ENCODE assay signal across 8 mouse cellular contexts in genomic region chr14:52013771-52014219, GRCm38 (mm10). TPM values are rescaled to one million over a fixed set of nuclear protein-coding genes. Genes with fewer than 3 reads are reported as not detected.
DNase-seq lines count a peak whose midpoint lies in the region; ATAC-seq and TF ChIP-seq lines count a peak whose summit lies in the region.

No protein-coding gene starts in this region.

- peak overlapping the region; percentile 96 for H3K9ac ChIP-seq in forebrain, embryonic 11.5 days (ENCODE audit: low read length)
- peak overlapping the region; percentile 76 for H3K9ac ChIP-seq in intestine, embryonic 14.5 days (ENCODE audit: low read length)

- peak overlapping the region; percentile 76 for H3K4me2 ChIP-seq in forebrain, embryonic 11.5 days (ENCODE audit: low read depth, low read length, severe bottlenecking)
- peak overlapping the region; percentile 88 for H3K4me2 ChIP-seq in intestine, embryonic 14.5 days (ENCODE audit: low read length)

- TF ChIP-seq CTCF in kidney, adult 2 months (conservative IDR thresholded peaks at IDR 0.05; ENCODE audit: insufficient read depth, insufficient read length, low read depth, low read length), result no peak

- WGBS in kidney, adult 2 months, result 2% methylated on average over 23 of the region's 24 CpGs
- WGBS in forebrain, embryonic 11.5 days, result 2% methylated on average over 24 of the region's 24 CpGs
- WGBS in intestine, embryonic 14.5 days, result under 1% methylated on average over 16 of the region's 24 CpGs
- WGBS in midbrain, embryonic 10.5 days, result 2% methylated on average over 24 of the region's 24 CpGs

- no peak for TF ChIP-seq POLR2A in kidney, adult 2 months (IDR thresholded peaks at IDR 0.05; ENCODE audit: low read depth, low read length)

- no peak for DNase-seq in kidney, adult 2 months
- no peak for DNase-seq in kidney, adult 18-20 months
- peak; percentile 55 to 73 for DNase-seq in adrenal gland, postnatal 36 days
- peak; percentile 85 for DNase-seq in forebrain, embryonic 11.5 days (ENCODE audit: low spot score)
- DNase-seq in intestine, embryonic 14.5 days (ENCODE audit: low spot score), result no peak
- DNase-seq in midbrain, embryonic 10.5 days (ENCODE audit: low spot score), result peak; percentile 77
- peak; percentile 83 for DNase-seq in thymus, postnatal 0 days (ENCODE audit: low spot score)
- DNase-seq in layer of hippocampus, adult 18-20 months (ENCODE audit: low spot score in 2 of 2), result no peak

- peaks cover 34% of the 10 kb centered on the region for H3K4me1 ChIP-seq in kidney, adult 2 months (ENCODE audit: control insufficient read depth, insufficient read depth, low read length)
- H3K4me1 ChIP-seq in forebrain, embryonic 11.5 days (replicated peaks; ENCODE audit: control insufficient read depth, insufficient read depth, low read length), result peaks cover 49% of the 10 kb centered on the region
- peaks cover 48% of the 10 kb centered on the region for H3K4me1 ChIP-seq in intestine, embryonic 14.5 days (replicated peaks; ENCODE audit: control insufficient read depth, insufficient read depth, low read length)
- peaks cover 88% of the 10 kb centered on the region for H3K4me1 ChIP-seq in midbrain, embryonic 10.5 days

- H3K4me3 ChIP-seq in kidney, adult 2 months (ENCODE audit: insufficient read depth, low read depth, low read length), result peak overlapping the region; percentile 59
- H3K4me3 ChIP-seq in forebrain, embryonic 11.5 days (ENCODE audit: low read depth, low read length), result peak overlapping the region; percentile 82
- peak overlapping the region; percentile 55 for H3K4me3 ChIP-seq in intestine, embryonic 14.5 days (ENCODE audit: low read depth, low read length)
- peak overlapping the region; percentile 85 for H3K4me3 ChIP-seq in midbrain, embryonic 10.5 days

- no peaks in the 10 kb centered on the region for H3K27me3 ChIP-seq in kidney, adult 2 months (replicated peaks; ENCODE audit: control insufficient read depth, insufficient read depth, low read length)
- no peaks in the 10 kb centered on the region for H3K27me3 ChIP-seq in forebrain, embryonic 11.5 days (ENCODE audit: control insufficient read depth, insufficient read depth, low read length)
- no peaks in the 10 kb centered on the region for H3K27me3 ChIP-seq in intestine, embryonic 14.5 days (replicated peaks; ENCODE audit: control insufficient read depth, insufficient read depth, low read length)
- H3K27me3 ChIP-seq in midbrain, embryonic 10.5 days (ENCODE audit: low read depth, poor library complexity, severe bottlenecking), result no peaks in the 10 kb centered on the region

- H3K27ac ChIP-seq in kidney, adult 2 months (ENCODE audit: insufficient read depth, low read depth, low read length), result peak overlapping the region; percentile 84
- H3K27ac ChIP-seq in forebrain, embryonic 11.5 days (ENCODE audit: low read depth, low read length), result peak overlapping the region; percentile 100
- peak overlapping the region; percentile 90 for H3K27ac ChIP-seq in intestine, embryonic 14.5 days (ENCODE audit: low read depth)
- H3K27ac ChIP-seq in midbrain, embryonic 10.5 days (replicated peaks), result peak overlapping the region; percentile 100

- H3K36me3 ChIP-seq in kidney, adult 2 months (ENCODE audit: control insufficient read depth, insufficient read depth, low read length), result no peaks in the 10 kb centered on the region
- no peaks in the 10 kb centered on the region for H3K36me3 ChIP-seq in forebrain, embryonic 11.5 days (ENCODE audit: control insufficient read depth, insufficient read depth, low read length)
- peaks cover 7% of the 10 kb centered on the region; the same call in 1 of the 2 replicates for H3K36me3 ChIP-seq in intestine, embryonic 14.5 days (ENCODE audit: control insufficient read depth, insufficient read depth, low read length)
- peaks cover 13% of the 10 kb centered on the region for H3K36me3 ChIP-seq in midbrain, embryonic 10.5 days

- ATAC-seq in forebrain, embryonic 11.5 days (replicated peaks; ENCODE audit: low FRiP score), result peak; percentile 12
- peak; percentile 33 for ATAC-seq in intestine, embryonic 14.5 days (replicated peaks; ENCODE audit: low FRiP score, low TSS enrichment, low read depth)

- no peaks in the 10 kb centered on the region for H3K9me3 ChIP-seq in forebrain, embryonic 11.5 days (ENCODE audit: control insufficient read depth, low read length)
- H3K9me3 ChIP-seq in intestine, embryonic 14.5 days (ENCODE audit: control insufficient read depth, low read length), result no peaks in the 10 kb centered on the region
- H3K9me3 ChIP-seq in midbrain, embryonic 10.5 days (replicated peaks), result no peaks in the 10 kb centered on the region

RNA-seq across cellular contexts. Expression of gene Tmem253, which starts 1.7 kb away (rescaled TPM):
- 2.4 and 2.5 TPM in 2 replicates for polyA plus RNA-seq in kidney, adult 2 months (2012; rRNA removed)
- 1 to 10 TPM; 1.7 to 2.5 TPM for total RNA-seq in adrenal gland, postnatal 36 days (2021)
- polyA plus RNA-seq in forebrain, embryonic 11.5 days (2014; fragmentation: Nextera tagmentation; extraction: Ambion mirVana), result 0.92 and 0.95 TPM in 2 replicates
- 6.8 and 8.5 TPM in 2 replicates for polyA plus RNA-seq in intestine, embryonic 14.5 days (2014; fragmentation: Nextera tagmentation; extraction: Ambion mirVana)
- 0.67 and 1.2 TPM in 2 replicates for polyA plus RNA-seq in midbrain, embryonic 10.5 days (2016; fragmentation: Nextera tagmentation; extraction: Ambion mirVana)
- polyA plus RNA-seq in thymus, postnatal 0 days (2015; fragmentation: Nextera tagmentation; extraction: Ambion mirVana), result 0.90 and 1.5 TPM in 2 replicates
- under 1 TPM; 0.63 to 0.92 TPM for total RNA-seq in layer of hippocampus, adult 18-20 months (2021)

RNA-seq across cellular contexts. Expression of gene Zfp219, which starts 6.7 kb away (rescaled TPM):
- 43.2 and 61.8 TPM in 2 replicates for polyA plus RNA-seq in kidney, adult 2 months (2012; rRNA removed)
- total RNA-seq in adrenal gland, postnatal 36 days (2021), result 10 to 100 TPM; 51.9 to 62.1 TPM
- 105 and 116 TPM in 2 replicates for polyA plus RNA-seq in forebrain, embryonic 11.5 days (2014; fragmentation: Nextera tagmentation; extraction: Ambion mirVana)
- polyA plus RNA-seq in intestine, embryonic 14.5 days (2014; fragmentation: Nextera tagmentation; extraction: Ambion mirVana), result 31.9 and 34.0 TPM in 2 replicates
- 89.4 and 96.6 TPM in 2 replicates for polyA plus RNA-seq in midbrain, embryonic 10.5 days (2016; fragmentation: Nextera tagmentation; extraction: Ambion mirVana)
- polyA plus RNA-seq in thymus, postnatal 0 days (2015; fragmentation: Nextera tagmentation; extraction: Ambion mirVana), result 40.7 and 44.5 TPM in 2 replicates
- total RNA-seq in layer of hippocampus, adult 18-20 months (2021), result 10 to 100 TPM; 42.3 to 44.2 TPM

RNA-seq across cellular contexts. Expression of gene Olfr221, which starts 28.5 kb away (rescaled TPM):
- not detected in 2 replicates for polyA plus RNA-seq in kidney, adult 2 months (2012; rRNA removed)
- not detected for total RNA-seq in adrenal gland, postnatal 36 days (2021)
- not detected in 2 replicates for polyA plus RNA-seq in forebrain, embryonic 11.5 days (2014; fragmentation: Nextera tagmentation; extraction: Ambion mirVana)
- not detected in 2 replicates for polyA plus RNA-seq in intestine, embryonic 14.5 days (2014; fragmentation: Nextera tagmentation; extraction: Ambion mirVana)
- polyA plus RNA-seq in midbrain, embryonic 10.5 days (2016; fragmentation: Nextera tagmentation; extraction: Ambion mirVana), result not detected in 2 replicates
- polyA plus RNA-seq in thymus, postnatal 0 days (2015; fragmentation: Nextera tagmentation; extraction: Ambion mirVana), result not detected in 2 replicates
- not detected for total RNA-seq in layer of hippocampus, adult 18-20 months (2021)

RNA-seq across cellular contexts. Expression of gene Arhgef40, which starts 29.3 kb away (rescaled TPM):
- 36.1 and 37.4 TPM in 2 replicates for polyA plus RNA-seq in kidney, adult 2 months (2012; rRNA removed)
- total RNA-seq in adrenal gland, postnatal 36 days (2021), result 10 to 100 TPM; 46.6 to 51.6 TPM
- polyA plus RNA-seq in forebrain, embryonic 11.5 days (2014; fragmentation: Nextera tagmentation; extraction: Ambion mirVana), result 93.3 and 99.7 TPM in 2 replicates
- polyA plus RNA-seq in intestine, embryonic 14.5 days (2014; fragmentation: Nextera tagmentation; extraction: Ambion mirVana), result 80.8 and 86.3 TPM in 2 replicates
- polyA plus RNA-seq in midbrain, embryonic 10.5 days (2016; fragmentation: Nextera tagmentation; extraction: Ambion mirVana), result 85.4 and 99.8 TPM in 2 replicates
- 26.9 and 27.0 TPM in 2 replicates for polyA plus RNA-seq in thymus, postnatal 0 days (2015; fragmentation: Nextera tagmentation; extraction: Ambion mirVana)
- 10 to 100 TPM; 25.8 to 30.0 TPM for total RNA-seq in layer of hippocampus, adult 18-20 months (2021)

Comparison
In these comparisons a context has a peak if more than half of its experiments do, and no peak if none do; other contexts are left out.
1. DNase-seq: peak in adrenal gland, postnatal 36 days (2 of 2), forebrain, embryonic 11.5 days (single experiment), midbrain, embryonic 10.5 days (single experiment) and thymus, postnatal 0 days (single experiment); none in kidney, adult 2 months (single experiment), kidney, adult 18-20 months (single experiment), intestine, embryonic 14.5 days (single experiment) and layer of hippocampus, adult 18-20 months (0 of 2).
2. Peak in every context shown above with its lines, with median percentiles within 50 percentile points of each other: H3K27ac ChIP-seq and H3K4me3 ChIP-seq.